Mouse (Mus musculus) lung, embryonic 14.5 days (tissue): ENCODE measurements around the gene Slc35e4. TPM values are rescaled to one million over a fixed set of nuclear protein-coding genes. Genes with fewer than 3 reads are reported as not detected.

Experiments used
- ATAC-seq: fragments of 200-750 bp; cut with Nextera tagmentation; 2 replicates; pipeline ENCODE4 v1.8.0; 2017; ENCODE audit warnings: mild to moderate bottlenecking, moderate TSS enrichment, moderate library complexity; ENCODE audit not compliant: insufficient read depth
- DNase-seq: peaks from one replicate; pipeline ENCODE4 v3.0.0-alpha.2; 2015
- H3K27ac ChIP-seq: fragments of 300-500 bp; sonication (generic); 2 replicates; pipeline ENCODE4 v1.5.1; 2014; ENCODE audit warnings: low read depth, mild to moderate bottlenecking, moderate library complexity
- H3K27me3 ChIP-seq: fragments of 300-500 bp; sonication (generic); 2 replicates; pipeline ENCODE4 v1.6.1; 2014; ENCODE audit warnings: low read length, control low read depth; ENCODE audit not compliant: insufficient read depth
- H3K36me3 ChIP-seq: fragments of 300-500 bp; sonication (generic); 2 replicates; pipeline ENCODE4 v1.6.1; 2014; ENCODE audit warnings: control low read depth; ENCODE audit not compliant: insufficient read depth
- H3K4me1 ChIP-seq: fragments of 300-500 bp; sonication (generic); 2 replicates; pipeline ENCODE4 v1.6.1; 2014; ENCODE audit warnings: antibody characterized with exemption, control low read depth; ENCODE audit not compliant: insufficient read depth
- H3K4me2 ChIP-seq: fragments of 300-500 bp; sonication (generic); 2 replicates; pipeline ENCODE4 v1.6.1; 2014; ENCODE audit warnings: mild to moderate bottlenecking
- H3K4me3 ChIP-seq: fragments of 300-500 bp; sonication (generic); 2 replicates; pipeline ENCODE4 v1.5.1; 2014; ENCODE audit warnings: low read depth, low read length
- H3K9ac ChIP-seq: fragments of 300-500 bp; sonication (generic); 2 replicates; pipeline ENCODE4 v1.6.1; 2014
- H3K9me3 ChIP-seq: fragments of 300-500 bp; sonication (generic); 2 replicates; pipeline ENCODE4 v1.6.1; 2016; ENCODE audit warnings: low read depth, low read length, control low read depth
- CTCF ChIP-seq: IDR thresholded peaks from 2 replicates; pipeline ENCODE4 v1.5.1; 2016; ENCODE audit warnings: antibody characterized with exemption, low read depth
- WGBS: fragments of 180-500 bp; shearing (Covaris S2); extraction: QIAGEN DNeasy Blood & Tissue Kit; methylation state at CpG from one replicate; pipeline ENCODE4 v1.1.7; 2014; 5-methylcytosine and 5-hydroxymethylcytosine counted together
- polyA plus RNA-seq: library from polyadenylated mRNA; unstranded; fragments of >200 nt; fragmentation: Nextera tagmentation; extraction: Ambion mirVana; gene quantifications from 2 replicates; pipeline ENCODE4 v1.2.1, GENCODE M21; 2014

Slc35e4 gene
- polyA plus RNA-seq, 1 experiment from 2014 or later = 2.7 TPM

DNA sequence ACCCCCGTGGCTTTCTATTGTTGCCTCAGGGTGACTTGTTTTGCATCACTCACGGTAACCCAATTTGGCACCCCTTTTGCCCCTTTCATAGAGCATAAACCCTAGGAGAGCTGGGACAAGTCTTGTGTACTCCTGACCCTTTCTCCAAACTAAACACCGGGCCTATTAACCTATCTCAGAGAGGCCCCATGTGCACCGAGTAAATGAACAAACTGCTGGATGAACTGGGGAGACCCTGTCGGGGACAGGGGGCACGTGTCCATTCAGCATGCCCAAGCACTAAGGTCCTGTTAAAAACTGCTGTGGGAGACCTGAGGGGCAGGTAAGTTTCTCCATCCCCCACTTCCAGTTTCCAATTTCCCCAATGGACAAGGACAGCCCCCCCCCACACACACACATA lies 16.5 kb upstream of the Slc35e4 start:
- TF ChIP-seq CTCF = no peak
- Histone ChIP-seq H3K27ac (no peak overlapping the region), H3K9me3 (no peaks in the 10 kb centered on the region), H3K27me3 (no peaks in the 10 kb centered on the region), H3K4me2 (peak overlapping the region; percentile 72), H3K9ac (no peak overlapping the region; the same call in 1 of the 2 replicates), H3K4me3 (peak overlapping the region; percentile 47), H3K36me3 (no peaks in the 10 kb centered on the region; the same call in 1 of the 2 replicates), H3K4me1 (no peaks in the 10 kb centered on the region)
- WGBS = 28% methylated on average over 6 of the region's 6 CpGs
- ATAC-seq (no peak), DNase-seq (no peak)

DNA sequence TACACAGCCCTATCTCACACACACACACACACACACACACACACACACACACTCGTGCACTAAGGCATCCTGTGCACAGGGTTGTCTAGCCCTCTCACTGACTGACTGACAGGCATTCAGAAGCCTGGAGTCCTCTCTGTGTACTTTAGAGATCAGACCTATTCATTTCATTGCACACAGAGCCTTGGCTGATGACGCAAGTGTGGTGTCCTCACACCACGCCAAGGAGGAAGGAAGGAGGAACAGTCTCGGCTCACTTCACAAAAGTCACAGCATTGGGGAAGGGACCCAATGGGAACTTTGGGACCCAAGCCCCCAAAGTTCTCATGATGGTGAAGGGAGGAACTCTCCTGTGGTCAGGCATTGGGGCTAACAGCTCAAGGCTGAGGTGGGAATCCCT lies 15.6 kb upstream of the Slc35e4 start:
- Histone ChIP-seq H3K4me3 (no peak overlapping the region), H3K4me1 (no peaks in the 10 kb centered on the region), H3K9me3 (no peaks in the 10 kb centered on the region), H3K36me3 (no peaks in the 10 kb centered on the region; the same call in 1 of the 2 replicates), H3K27me3 (no peaks in the 10 kb centered on the region), H3K9ac (no peak overlapping the region), H3K27ac (no peak overlapping the region), H3K4me2 (no peak overlapping the region)
- TF ChIP-seq CTCF = no peak
- no peak for ATAC-seq
- no peak for DNase-seq
- 58% methylated on average over 4 of the region's 4 CpGs for WGBS

DNA sequence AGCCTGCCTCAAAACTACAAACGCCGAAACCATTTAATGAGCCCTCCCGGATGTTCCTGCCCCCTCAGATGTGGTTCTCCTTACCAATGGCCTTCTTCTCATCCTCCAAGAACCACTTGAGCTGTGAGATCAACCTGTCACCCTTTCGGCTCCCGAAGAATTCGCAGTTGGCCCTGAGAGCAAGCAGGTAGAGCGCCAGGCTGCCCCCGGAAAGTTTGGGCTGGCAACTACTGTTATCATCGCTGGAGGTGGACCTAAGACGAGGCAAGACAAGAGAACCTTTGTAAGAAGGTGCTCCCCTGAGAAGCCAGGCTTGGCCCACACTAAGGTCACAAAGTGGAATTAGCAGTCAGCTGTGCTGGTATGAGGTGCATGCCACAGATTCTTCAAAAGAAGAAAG lies 11.5 kb upstream of the Slc35e4 start:
- no peak for TF ChIP-seq CTCF
- no peak for ATAC-seq
- Histone ChIP-seq H3K27ac (no peak overlapping the region), H3K4me2 (no peak overlapping the region), H3K9ac (no peak overlapping the region), H3K9me3 (no peaks in the 10 kb centered on the region), H3K4me3 (no peak overlapping the region), H3K27me3 (no peaks in the 10 kb centered on the region), H3K36me3 (peaks cover 8% of the 10 kb centered on the region; the same call in 1 of the 2 replicates), H3K4me1 (no peaks in the 10 kb centered on the region)
- no peak for DNase-seq
- WGBS = 86% methylated on average over 10 of the region's 10 CpGs

DNA sequence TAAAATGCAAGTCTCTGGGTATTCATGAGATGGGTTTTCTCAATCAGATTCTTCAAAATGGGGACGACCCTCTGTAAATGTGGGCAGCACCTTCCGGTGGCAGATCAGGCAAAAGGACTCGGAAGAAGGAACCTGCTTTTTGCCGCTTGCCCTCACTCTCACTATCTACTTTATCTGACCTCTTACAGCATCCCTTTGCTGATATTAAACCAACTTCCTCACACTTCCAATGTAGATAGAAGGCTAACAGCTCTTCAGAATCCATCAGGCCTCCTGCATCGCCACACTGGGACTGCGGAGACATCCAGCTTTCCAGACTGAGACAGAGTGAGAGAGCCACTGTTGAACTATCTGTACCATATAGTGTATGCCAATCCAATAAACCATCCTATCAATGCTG lies 8.3 kb upstream of the Slc35e4 start:
- H3K36me3 ChIP-seq = peaks cover 8% of the 10 kb centered on the region; the same call in 1 of the 2 replicates
- H3K9ac ChIP-seq = no peak overlapping the region
- H3K27me3 ChIP-seq = no peaks in the 10 kb centered on the region
- ATAC-seq (no peak), DNase-seq (no peak)
- no peak overlapping the region for H3K4me3 ChIP-seq
- no peak overlapping the region for H3K27ac ChIP-seq
- H3K9me3 ChIP-seq = no peaks in the 10 kb centered on the region
- TF ChIP-seq CTCF = no peak
- no peaks in the 10 kb centered on the region for H3K4me1 ChIP-seq
- no peak overlapping the region for H3K4me2 ChIP-seq
- 89% methylated on average over 6 of the region's 6 CpGs for WGBS

DNA sequence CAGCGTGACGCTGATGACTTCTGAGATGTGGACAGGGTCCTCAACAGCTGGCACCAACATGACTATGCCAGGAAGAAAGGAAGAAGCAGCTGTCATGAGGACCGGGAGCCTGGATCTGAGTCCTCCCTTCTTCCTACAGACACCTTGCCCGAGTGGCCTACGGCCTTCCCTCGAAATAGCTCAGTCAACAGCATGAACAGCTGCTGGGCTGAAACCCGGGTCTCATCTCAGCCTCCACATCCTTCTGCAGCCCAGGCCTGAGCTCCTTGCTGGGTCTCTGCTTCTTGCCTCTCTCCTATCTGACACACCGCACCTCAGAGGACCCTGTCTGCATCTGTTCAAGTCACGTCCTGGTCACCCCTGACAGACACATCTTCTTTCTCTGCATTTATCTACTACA lies 7.7 kb upstream of the Slc35e4 start:
- ATAC-seq = no peak
- WGBS = 89% methylated on average over 9 of the region's 9 CpGs

DNA sequence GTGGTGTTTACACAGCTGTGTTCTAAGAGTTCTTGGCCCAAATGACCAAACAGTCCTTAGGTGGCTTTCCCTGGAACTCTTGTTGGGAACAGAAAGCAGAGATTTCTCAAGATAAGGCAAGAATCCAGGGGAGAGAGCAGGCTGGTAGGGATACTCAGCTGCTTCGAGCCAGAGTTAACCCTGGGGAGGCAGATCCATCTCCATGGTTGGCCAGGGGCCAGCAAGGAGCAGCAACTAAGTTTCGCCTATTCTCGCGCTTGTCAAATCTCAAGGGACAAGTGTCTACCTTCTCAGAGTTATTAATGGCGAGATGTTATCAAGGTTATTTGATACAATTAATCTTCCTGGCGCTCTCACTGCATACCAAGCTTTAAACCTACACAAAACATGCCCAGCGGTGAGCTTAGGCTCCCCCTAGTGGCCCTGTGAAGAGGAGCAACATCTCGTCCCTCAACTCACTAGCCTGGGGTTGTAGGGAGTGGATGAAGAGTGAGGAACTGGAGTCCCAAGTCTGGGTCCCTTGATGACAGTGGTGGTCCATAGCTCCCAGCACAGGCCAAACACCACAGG lies 6.9 kb upstream of the Slc35e4 start:
- Histone ChIP-seq H3K9me3 (no peaks in the 10 kb centered on the region), H3K27ac (no peak overlapping the region), H3K4me3 (no peak overlapping the region), H3K36me3 (peaks cover 8% of the 10 kb centered on the region; the same call in 1 of the 2 replicates), H3K9ac (no peak overlapping the region), H3K27me3 (no peaks in the 10 kb centered on the region), H3K4me1 (no peaks in the 10 kb centered on the region), H3K4me2 (no peak overlapping the region)
- WGBS = 46% methylated on average over 8 of the region's 8 CpGs
- peak; percentile 78 for TF ChIP-seq CTCF
- DNase-seq = peak; percentile 76
- no peak for ATAC-seq

More for the DNA sequence above, 7.7 kb upstream of the Slc35e4 start:
- no peak for DNase-seq
- H3K27ac ChIP-seq = no peak overlapping the region
- no peaks in the 10 kb centered on the region for H3K4me1 ChIP-seq
- TF ChIP-seq CTCF = no peak
- H3K9ac ChIP-seq = no peak overlapping the region
- no peaks in the 10 kb centered on the region for H3K9me3 ChIP-seq
- H3K4me2 ChIP-seq = no peak overlapping the region
- no peaks in the 10 kb centered on the region for H3K27me3 ChIP-seq
- peaks cover 8% of the 10 kb centered on the region; the same call in 1 of the 2 replicates for H3K36me3 ChIP-seq
- H3K4me3 ChIP-seq = no peak overlapping the region

DNA sequence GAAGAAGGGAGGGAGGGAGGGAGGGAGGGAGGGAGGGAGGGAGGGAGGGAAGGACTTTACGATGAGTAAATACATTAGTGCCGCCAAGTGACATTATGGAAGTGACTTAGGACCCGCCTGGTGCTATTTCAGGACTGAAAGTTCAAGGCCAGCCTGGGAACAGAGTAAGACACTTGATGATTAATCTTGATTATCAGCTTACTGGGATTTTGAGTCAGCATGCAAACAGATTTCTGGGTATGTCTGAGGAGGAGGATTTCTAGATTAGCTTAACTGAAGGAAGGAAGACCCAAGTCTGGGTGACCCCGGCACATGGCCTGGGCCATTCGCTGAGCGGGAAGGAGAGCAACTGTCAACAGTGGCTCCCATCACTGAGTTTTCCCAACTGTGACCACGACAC lies 6.0 kb upstream of the Slc35e4 start:
- ATAC-seq (no peak), DNase-seq (no peak)
- TF ChIP-seq CTCF = no peak
- Histone ChIP-seq H3K4me2 (no peak overlapping the region), H3K27ac (no peak overlapping the region), H3K27me3 (no peaks in the 10 kb centered on the region), H3K36me3 (peaks cover 8% of the 10 kb centered on the region; the same call in 1 of the 2 replicates), H3K4me3 (no peak overlapping the region), H3K4me1 (no peaks in the 10 kb centered on the region), H3K9ac (no peak overlapping the region), H3K9me3 (no peaks in the 10 kb centered on the region)
- WGBS = 80% methylated on average over 7 of the region's 7 CpGs
